Mouse (Mus musculus): ENCODE data around the gene Mettl9. TPM values are rescaled to one million over a fixed set of nuclear protein-coding genes. Genes with fewer than 3 reads are reported as not detected.

The Mettl9 gene
- total and polyA plus RNA-seq, 3 experiments = 33.4 to 80.4 (median 73.3) TPM

GRCm38 (mm10) chr7:121014486-121014885 is 19.8 kb upstream of the Mettl9 start:
- no peak overlapping the region for H3K4me3 ChIP-seq (ENCODE audit: control insufficient read depth in 1 of 2, insufficient read depth in 1 of 2, low read depth in 2 of 2, low read length in 2 of 2)

GRCm38 (mm10) chr7:121018778-121019177 is 15.5 kb upstream of the Mettl9 start:
- H3K27ac ChIP-seq (ENCODE audit: control insufficient read depth, low read depth, low read length) = no peak overlapping the region
- H3K4me3 ChIP-seq (ENCODE audit: control insufficient read depth in 1 of 2, insufficient read depth in 1 of 2, low read depth in 2 of 2, low read length in 2 of 2) = no peak overlapping the region
- no peaks in the 10 kb centered on the region for H3K79me2 ChIP-seq (ENCODE audit: control insufficient read depth, insufficient read depth, low read length, poor library complexity)
- no peaks in the 10 kb centered on the region for H3K9me3 ChIP-seq (replicated peaks; ENCODE audit: insufficient read depth, low read length)
- no peak overlapping the region for H3K9ac ChIP-seq (ENCODE audit: control insufficient read depth, low read depth, low read length, poor library complexity, severe bottlenecking)
- DNase-seq (ENCODE audit: low read depth, low spot score) = no peak
- TF ChIP-seq POLR2A (IDR thresholded peaks at IDR 0.05; ENCODE audit: control insufficient read depth in 1 of 2, insufficient read depth in 1 of 2, low read depth in 1 of 2, low read length in 2 of 2, poor library complexity in 1 of 2) (no peak), ELF1 (IDR thresholded peaks at IDR 0.05; ENCODE audit: low read depth, low read length) (no peak), E2F4 (IDR thresholded peaks at IDR 0.05; ENCODE audit: borderline replicate concordance, low read depth, low read length) (no peak), MAX (IDR thresholded peaks at IDR 0.05; ENCODE audit: low read length) (no peak), MYC (IDR thresholded peaks at IDR 0.05; ENCODE audit: low read depth, low read length) (no peak), HCFC1 (IDR thresholded peaks at IDR 0.05; ENCODE audit: low read depth, low read length) (no peak), MAZ (IDR thresholded peaks at IDR 0.05; ENCODE audit: low read depth, low read length) (no peak), ETS1 (IDR thresholded peaks at IDR 0.05; ENCODE audit: low read depth, low read length) (no peak), RAD21 (IDR thresholded peaks at IDR 0.05; ENCODE audit: low read depth, low read length) (no peak), JUND (IDR thresholded peaks at IDR 0.05; ENCODE audit: low read depth, low read length) (no peak), POLR2AphosphoS5 (IDR thresholded peaks at IDR 0.05; ENCODE audit: borderline replicate concordance, low read depth, low read length) (no peak), MXI1 (IDR thresholded peaks at IDR 0.05; ENCODE audit: low read depth, low read length) (no peak), RCOR1 (IDR thresholded peaks at IDR 0.05; ENCODE audit: low read depth, low read length) (no peak), MYB (IDR thresholded peaks at IDR 0.05; ENCODE audit: low read depth, low read length) (no peak), GATA1 (IDR thresholded peaks at IDR 0.05; ENCODE audit: low read depth, low read length) (no peak), TAL1 (IDR thresholded peaks at IDR 0.05; ENCODE audit: low read length) (no peak), ZC3H11A (IDR thresholded peaks at IDR 0.05; ENCODE audit: low read depth, low read length) (no peak), NRF1 (IDR thresholded peaks at IDR 0.05; ENCODE audit: insufficient read depth, low read depth, low read length, poor library complexity, severe bottlenecking) (no peak)
- H3K27me3 ChIP-seq (ENCODE audit: control insufficient read depth in 1 of 2, insufficient read depth in 2 of 2, low read length in 2 of 2) = peaks cover 6 to 9% of the 10 kb centered on the region in 2 experiments
- no peaks in the 10 kb centered on the region for H3K36me3 ChIP-seq (ENCODE audit: control insufficient read depth in 1 of 2, insufficient read depth in 2 of 2, low read length in 2 of 2)
- H3K4me1 ChIP-seq (ENCODE audit: control insufficient read depth in 1 of 2, insufficient read depth in 2 of 2, low read length in 2 of 2) = no peaks in the 10 kb centered on the region; a peak in 1 of 4 replicates

More at GRCm38 (mm10) chr7:121014486-121014885, 19.8 kb upstream of the Mettl9 start:
- Histone ChIP-seq H3K36me3 (ENCODE audit: control insufficient read depth in 1 of 2, insufficient read depth in 2 of 2, low read length in 2 of 2) (no peaks in the 10 kb centered on the region), H3K27ac (ENCODE audit: control insufficient read depth, low read depth, low read length) (no peak overlapping the region), H3K9ac (ENCODE audit: control insufficient read depth, low read depth, low read length, poor library complexity, severe bottlenecking) (no peak overlapping the region), H3K79me2 (ENCODE audit: control insufficient read depth, insufficient read depth, low read length, poor library complexity) (no peaks in the 10 kb centered on the region), H3K27me3 (ENCODE audit: control insufficient read depth in 1 of 2, insufficient read depth in 2 of 2, low read length in 2 of 2) (peaks cover 13 to 16% of the 10 kb centered on the region in 2 experiments), H3K4me1 (ENCODE audit: control insufficient read depth in 1 of 2, insufficient read depth in 2 of 2, low read length in 2 of 2) (no peaks in the 10 kb centered on the region), H3K9me3 (replicated peaks; ENCODE audit: insufficient read depth, low read length) (no peaks in the 10 kb centered on the region)
- DNase-seq (ENCODE audit: low read depth, low spot score) = no peak
- TF ChIP-seq CHD1 (IDR thresholded peaks at IDR 0.05; ENCODE audit: low read depth, low read length) = no peak

All from MEL (cell line).